Mouse (Mus musculus): ENCODE results near the gene Zswim8. TPM values are rescaled to one million over a fixed set of nuclear protein-coding genes. Genes with fewer than 3 reads are reported as not detected.
"Not testable (repeated sequence)": the region's sequence is repeated elsewhere in the genome, so short reads cannot be mapped to it uniquely, and the experiment has no call there.

Gene Zswim8
- polyA plus RNA-seq, 1 experiment: not detected

- TF ChIP-seq CTCF (IDR thresholded peaks at IDR 0.05; ENCODE audit: insufficient read depth, low read depth, low read length) (no peak), POLR2A (IDR thresholded peaks at IDR 0.05; ENCODE audit: insufficient read depth, low read depth, low read length) (no peak)
- 45% methylated on average over 2 of the region's 2 CpGs for WGBS
- peaks cover 12% of the 10 kb centered on the region for H3K4me1 ChIP-seq (ENCODE audit: control insufficient read depth, insufficient read depth, low read length)
These were observed 8.8 kb upstream of the Zswim8 start for GRCm38 (mm10) chr14:20698515-20698914.

GRCm38 (mm10) chr14:20700362-20700761, 7.0 kb upstream of the Zswim8 start:
- TF ChIP-seq POLR2A (IDR thresholded peaks at IDR 0.05; ENCODE audit: insufficient read depth, low read depth, low read length) (no peak), CTCF (IDR thresholded peaks at IDR 0.05; ENCODE audit: insufficient read depth, low read depth, low read length) (no peak)
- WGBS: 68% methylated on average over 3 of the region's 3 CpGs
- H3K4me1 ChIP-seq (ENCODE audit: control insufficient read depth, insufficient read depth, low read length): peaks cover 8% of the 10 kb centered on the region
- no peak overlapping the region for H3K27ac ChIP-seq (ENCODE audit: insufficient read depth, low read depth, low read length)
- no peak overlapping the region for H3K4me3 ChIP-seq (ENCODE audit: insufficient read depth, low read depth, low read length)

More at GRCm38 (mm10) chr14:20698515-20698914, 8.8 kb upstream of the Zswim8 start:
- Histone ChIP-seq H3K27ac (ENCODE audit: insufficient read depth, low read depth, low read length) (no peak overlapping the region), H3K4me3 (ENCODE audit: insufficient read depth, low read depth, low read length) (no peak overlapping the region)

GRCm38 (mm10) chr14:20701554-20701953, 5.8 kb upstream of the Zswim8 start:
- Histone ChIP-seq H3K4me3 (ENCODE audit: insufficient read depth, low read depth, low read length) (no peak overlapping the region), H3K27ac (ENCODE audit: insufficient read depth, low read depth, low read length) (no peak overlapping the region), H3K4me1 (ENCODE audit: control insufficient read depth, insufficient read depth, low read length) (peaks cover 4% of the 10 kb centered on the region; the same call in 1 of the 2 replicates)
- TF ChIP-seq POLR2A (IDR thresholded peaks at IDR 0.05; ENCODE audit: insufficient read depth, low read depth, low read length): no peak
- TF ChIP-seq CTCF (IDR thresholded peaks at IDR 0.05; ENCODE audit: insufficient read depth, low read depth, low read length): no peak
- WGBS: 57% methylated on average over 8 of the region's 8 CpGs

- WGBS: 9% methylated on average over 15 of the region's 15 CpGs
- no peak for TF ChIP-seq POLR2A (IDR thresholded peaks at IDR 0.05; ENCODE audit: insufficient read depth, low read depth, low read length)
- TF ChIP-seq CTCF (IDR thresholded peaks at IDR 0.05; ENCODE audit: insufficient read depth, low read depth, low read length): no peak
- Histone ChIP-seq H3K4me3 (ENCODE audit: insufficient read depth, low read depth, low read length) (peak overlapping the region; percentile 94), H3K4me1 (ENCODE audit: control insufficient read depth, insufficient read depth, low read length) (peaks cover 4% of the 10 kb centered on the region; the same call in 1 of the 2 replicates), H3K27ac (ENCODE audit: insufficient read depth, low read depth, low read length) (peak overlapping the region; percentile 65)
These were observed 5.1 kb upstream of the Zswim8 start for GRCm38 (mm10) chr14:20702096-20702740.

- TF ChIP-seq POLR2A (IDR thresholded peaks at IDR 0.05; ENCODE audit: insufficient read depth, low read depth, low read length) (peak; percentile 66), CTCF (IDR thresholded peaks at IDR 0.05; ENCODE audit: insufficient read depth, low read depth, low read length) (no peak)
- Histone ChIP-seq H3K4me3 (ENCODE audit: insufficient read depth, low read depth, low read length) (peak within 1 kb of the TSS; percentile 94), H3K27ac (ENCODE audit: insufficient read depth, low read depth, low read length) (peak within 1 kb of the TSS; percentile 73), H3K4me1 (ENCODE audit: control insufficient read depth, insufficient read depth, low read length) (peaks cover 2% of the 10 kb centered on the region; the same call in 1 of the 2 replicates)
- WGBS: under 1% methylated on average over 61 of the region's 61 CpGs
These were observed 4.5 kb upstream of the Zswim8 start, which contains the start of gene Chchd1 for GRCm38 (mm10) chr14:20702741-20703381. TSS of gene Chchd1 (plus strand) at chr14:20703006.

- not testable (repeated sequence) for H3K27ac ChIP-seq (ENCODE audit: insufficient read depth, low read depth, low read length); H3K4me1 ChIP-seq (ENCODE audit: control insufficient read depth, insufficient read depth, low read length)
These were observed 3.9 kb upstream of the Zswim8 start for GRCm38 (mm10) chr14:20703461-20703860.

GRCm38 (mm10) chr14:20708239-20708638, 887 bp downstream of the Zswim8 start:
- TF ChIP-seq POLR2A (IDR thresholded peaks at IDR 0.05; ENCODE audit: insufficient read depth, low read depth, low read length) (no peak), CTCF (IDR thresholded peaks at IDR 0.05; ENCODE audit: insufficient read depth, low read depth, low read length) (no peak)
- 1% methylated on average over 10 of the region's 10 CpGs for WGBS
- H3K27ac ChIP-seq (ENCODE audit: insufficient read depth, low read depth, low read length): no peak overlapping the region
- peak overlapping the region; percentile 90 for H3K4me3 ChIP-seq (ENCODE audit: insufficient read depth, low read depth, low read length)
- H3K4me1 ChIP-seq (ENCODE audit: control insufficient read depth, insufficient read depth, low read length): peaks cover 5% of the 10 kb centered on the region

More at GRCm38 (mm10) chr14:20703461-20703860, 3.9 kb upstream of the Zswim8 start:
- WGBS: 10% methylated on average over 8 of the region's 8 CpGs
- peak overlapping the region; percentile 94 for H3K4me3 ChIP-seq (ENCODE audit: insufficient read depth, low read depth, low read length)

GRCm38 (mm10) chr14:20713832-20714231, 6.5 kb downstream of the Zswim8 start:
- Histone ChIP-seq H3K27ac (ENCODE audit: insufficient read depth, low read depth, low read length) (no peak overlapping the region), H3K4me3 (ENCODE audit: insufficient read depth, low read depth, low read length) (no peak overlapping the region), H3K4me1 (ENCODE audit: control insufficient read depth, insufficient read depth, low read length) (peaks cover 4% of the 10 kb centered on the region)
- TF ChIP-seq CTCF (IDR thresholded peaks at IDR 0.05; ENCODE audit: insufficient read depth, low read depth, low read length) (no peak), POLR2A (IDR thresholded peaks at IDR 0.05; ENCODE audit: insufficient read depth, low read depth, low read length) (no peak)
- WGBS: 82% methylated on average over 11 of the region's 11 CpGs

- Histone ChIP-seq H3K4me3 (ENCODE audit: insufficient read depth, low read depth, low read length) (no peak overlapping the region), H3K27ac (ENCODE audit: insufficient read depth, low read depth, low read length) (no peak overlapping the region), H3K4me1 (ENCODE audit: control insufficient read depth, insufficient read depth, low read length) (no peaks in the 10 kb centered on the region)
- TF ChIP-seq POLR2A (IDR thresholded peaks at IDR 0.05; ENCODE audit: insufficient read depth, low read depth, low read length) (no peak), CTCF (IDR thresholded peaks at IDR 0.05; ENCODE audit: insufficient read depth, low read depth, low read length) (no peak)
- WGBS: 90% methylated on average over 10 of the region's 10 CpGs
These were observed 11.1 kb downstream of the Zswim8 start for GRCm38 (mm10) chr14:20718443-20718842.
